Mouse (Mus musculus): Measurements from ENCODE around the gene Mkks. TPM values are rescaled to one million over a fixed set of nuclear protein-coding genes. Genes with fewer than 3 reads are reported as not detected.

The Mkks gene
- polyA plus RNA-seq, 1 experiment from 2014 or later: 11.7 TPM

GRCm38 (mm10) chr2:136854543-136855388, 36.4 kb downstream of the Mkks start:
- 12% methylated on average over 5 of the region's 5 CpGs for WGBS
- Histone ChIP-seq H3K27ac (peak overlapping the region; percentile 50), H3K4me3 (replicated peaks; ENCODE audit: low read length) (no peak overlapping the region), H3K36me3 (replicated peaks; ENCODE audit: control insufficient read depth, insufficient read depth) (no peaks in the 10 kb centered on the region), H3K4me2 (replicated peaks) (no peak overlapping the region), H3K9ac (no peak overlapping the region), H3K27me3 (ENCODE audit: control insufficient read depth, insufficient read depth, low read length) (no peaks in the 10 kb centered on the region), H3K4me1 (replicated peaks; ENCODE audit: control insufficient read depth, insufficient read depth, low read length) (peaks cover 10% of the 10 kb centered on the region; the same call in 1 of the 2 replicates), H3K9me3 (ENCODE audit: control insufficient read depth, low read length) (no peaks in the 10 kb centered on the region)
- DNase-seq (ENCODE audit: low spot score): no peak
- 0 out of 2 replicates have a peak, but pooled peaks have one; percentile 31 for ATAC-seq (ENCODE audit: low FRiP score)

GRCm38 (mm10) chr2:136850366-136850765, 40.8 kb downstream of the Mkks start:
- 83% methylated on average over 3 of the region's 3 CpGs for WGBS
- DNase-seq (ENCODE audit: low spot score) (no peak), ATAC-seq (ENCODE audit: low FRiP score) (no peak)
- Histone ChIP-seq H3K9me3 (ENCODE audit: control insufficient read depth, low read length) (no peaks in the 10 kb centered on the region), H3K9ac (no peak overlapping the region), H3K36me3 (replicated peaks; ENCODE audit: control insufficient read depth, insufficient read depth) (no peaks in the 10 kb centered on the region), H3K27me3 (ENCODE audit: control insufficient read depth, insufficient read depth, low read length) (no peaks in the 10 kb centered on the region), H3K4me3 (replicated peaks; ENCODE audit: low read length) (no peak overlapping the region), H3K27ac (no peak overlapping the region), H3K4me2 (replicated peaks) (no peak overlapping the region), H3K4me1 (replicated peaks; ENCODE audit: control insufficient read depth, insufficient read depth, low read length) (peaks cover 9% of the 10 kb centered on the region; the same call in 1 of the 2 replicates)

- H3K27me3 ChIP-seq (ENCODE audit: control insufficient read depth, insufficient read depth, low read length): no peaks in the 10 kb centered on the region
- H3K36me3 ChIP-seq (replicated peaks; ENCODE audit: control insufficient read depth, insufficient read depth): no peaks in the 10 kb centered on the region
- H3K9me3 ChIP-seq (ENCODE audit: control insufficient read depth, low read length): no peaks in the 10 kb centered on the region
- no peak overlapping the region for H3K27ac ChIP-seq
- no peak overlapping the region for H3K9ac ChIP-seq
- WGBS: 56% methylated on average over 1 of the region's 1 CpGs
- DNase-seq (ENCODE audit: low spot score) (no peak), ATAC-seq (ENCODE audit: low FRiP score) (no peak)
- H3K4me1 ChIP-seq (replicated peaks; ENCODE audit: control insufficient read depth, insufficient read depth, low read length): no peaks in the 10 kb centered on the region
- no peak overlapping the region for H3K4me2 ChIP-seq (replicated peaks)
- no peak overlapping the region for H3K4me3 ChIP-seq (replicated peaks; ENCODE audit: low read length)
Observed at GRCm38 (mm10) chr2:136837994-136838393, 53.2 kb downstream of the Mkks start.

GRCm38 (mm10) chr2:136835882-136836281, 55.3 kb downstream of the Mkks start:
- WGBS: 75% methylated on average over 3 of the region's 3 CpGs

GRCm38 (mm10) chr2:136834715-136835075, 56.5 kb downstream of the Mkks start:
- no peak overlapping the region for H3K27ac ChIP-seq
- H3K36me3 ChIP-seq (replicated peaks; ENCODE audit: control insufficient read depth, insufficient read depth): no peaks in the 10 kb centered on the region
- no peaks in the 10 kb centered on the region for H3K9me3 ChIP-seq (ENCODE audit: control insufficient read depth, low read length)
- ATAC-seq (ENCODE audit: low FRiP score) (no peak), DNase-seq (ENCODE audit: low spot score) (no peak)
- H3K4me2 ChIP-seq (replicated peaks): no peak overlapping the region
- WGBS: 98% methylated on average over 1 of the region's 1 CpGs
- H3K4me3 ChIP-seq (replicated peaks; ENCODE audit: low read length): no peak overlapping the region
- H3K27me3 ChIP-seq (ENCODE audit: control insufficient read depth, insufficient read depth, low read length): no peaks in the 10 kb centered on the region
- H3K4me1 ChIP-seq (replicated peaks; ENCODE audit: control insufficient read depth, insufficient read depth, low read length): no peaks in the 10 kb centered on the region
- no peak overlapping the region for H3K9ac ChIP-seq

More at GRCm38 (mm10) chr2:136835882-136836281, 55.3 kb downstream of the Mkks start:
- Histone ChIP-seq H3K27me3 (ENCODE audit: control insufficient read depth, insufficient read depth, low read length) (no peaks in the 10 kb centered on the region), H3K9me3 (ENCODE audit: control insufficient read depth, low read length) (no peaks in the 10 kb centered on the region), H3K4me1 (replicated peaks; ENCODE audit: control insufficient read depth, insufficient read depth, low read length) (no peaks in the 10 kb centered on the region), H3K9ac (no peak overlapping the region), H3K27ac (no peak overlapping the region), H3K36me3 (replicated peaks; ENCODE audit: control insufficient read depth, insufficient read depth) (no peaks in the 10 kb centered on the region), H3K4me3 (replicated peaks; ENCODE audit: low read length) (no peak overlapping the region), H3K4me2 (replicated peaks) (no peak overlapping the region)
- no peak for DNase-seq (ENCODE audit: low spot score)
- ATAC-seq (ENCODE audit: low FRiP score): no peak

GRCm38 (mm10) chr2:136833976-136834714, 57.0 kb downstream of the Mkks start:
- Histone ChIP-seq H3K4me1 (replicated peaks; ENCODE audit: control insufficient read depth, insufficient read depth, low read length) (no peaks in the 10 kb centered on the region), H3K36me3 (replicated peaks; ENCODE audit: control insufficient read depth, insufficient read depth) (no peaks in the 10 kb centered on the region), H3K9me3 (ENCODE audit: control insufficient read depth, low read length) (no peaks in the 10 kb centered on the region), H3K4me2 (replicated peaks) (no peak overlapping the region), H3K27ac (no peak overlapping the region), H3K9ac (no peak overlapping the region), H3K4me3 (replicated peaks; ENCODE audit: low read length) (no peak overlapping the region), H3K27me3 (ENCODE audit: control insufficient read depth, insufficient read depth, low read length) (no peaks in the 10 kb centered on the region)
- WGBS: 91% methylated on average over 3 of the region's 3 CpGs
- DNase-seq (ENCODE audit: low spot score): no peak
- no peak for ATAC-seq (ENCODE audit: low FRiP score)

- Histone ChIP-seq H3K4me3 (replicated peaks; ENCODE audit: low read length) (no peak overlapping the region), H3K36me3 (replicated peaks; ENCODE audit: control insufficient read depth, insufficient read depth) (no peaks in the 10 kb centered on the region), H3K27me3 (ENCODE audit: control insufficient read depth, insufficient read depth, low read length) (no peaks in the 10 kb centered on the region), H3K27ac (no peak overlapping the region), H3K9ac (no peak overlapping the region), H3K4me1 (replicated peaks; ENCODE audit: control insufficient read depth, insufficient read depth, low read length) (no peaks in the 10 kb centered on the region), H3K4me2 (replicated peaks) (no peak overlapping the region), H3K9me3 (ENCODE audit: control insufficient read depth, low read length) (no peaks in the 10 kb centered on the region)
- ATAC-seq (ENCODE audit: low FRiP score) (no peak), DNase-seq (ENCODE audit: low spot score) (no peak)
- 88% methylated on average over 3 of the region's 3 CpGs for whole genome bisulfite sequencing
Observed at GRCm38 (mm10) chr2:136832936-136833335, 58.3 kb downstream of the Mkks start.

- 92% methylated on average over 4 of the region's 4 CpGs for WGBS
- no peak overlapping the region for H3K4me3 ChIP-seq (replicated peaks; ENCODE audit: low read length)
- no peaks in the 10 kb centered on the region for H3K27me3 ChIP-seq (ENCODE audit: control insufficient read depth, insufficient read depth, low read length)
- no peak overlapping the region for H3K9ac ChIP-seq
- no peak for DNase-seq (ENCODE audit: low spot score)
- H3K4me1 ChIP-seq (replicated peaks; ENCODE audit: control insufficient read depth, insufficient read depth, low read length): no peaks in the 10 kb centered on the region
- no peaks in the 10 kb centered on the region for H3K36me3 ChIP-seq (replicated peaks; ENCODE audit: control insufficient read depth, insufficient read depth)
- no peak overlapping the region for H3K4me2 ChIP-seq (replicated peaks)
- no peak overlapping the region for H3K27ac ChIP-seq
- H3K9me3 ChIP-seq (ENCODE audit: control insufficient read depth, low read length): no peaks in the 10 kb centered on the region
- no peak for ATAC-seq (ENCODE audit: low FRiP score)
Observed at GRCm38 (mm10) chr2:136827612-136828011, 63.6 kb downstream of the Mkks start.
